Mouse (Mus musculus): ENCODE data around the gene Rgs12. TPM values are rescaled to one million over a fixed set of nuclear protein-coding genes. Genes with fewer than 3 reads are reported as not detected.
A peak's percentile ranks its signal among the peaks of the same experiment; 100 is the strongest.

The Rgs12 gene
- polyA plus RNA-seq, 1 experiment = 6.1 TPM

DNA sequence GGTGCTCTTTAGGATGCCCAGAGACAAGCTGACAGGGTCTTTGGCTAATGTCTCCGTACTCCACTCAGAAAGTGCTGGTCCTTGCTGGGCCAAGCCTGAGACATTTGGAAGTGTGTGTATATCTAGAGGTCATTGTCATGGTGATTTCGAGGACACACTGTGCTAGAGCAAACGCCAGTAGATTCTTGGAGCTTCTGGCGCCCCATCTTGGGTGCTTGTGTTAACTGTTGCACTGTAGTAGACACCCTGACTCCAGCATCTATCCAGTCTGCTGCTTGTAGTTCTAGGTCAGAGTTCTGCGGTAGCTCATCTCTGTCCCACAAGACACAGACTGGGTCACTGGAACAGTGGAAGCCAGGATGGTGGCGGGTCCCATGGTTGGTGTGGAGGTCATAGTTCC is 122.6 kb downstream of the Rgs12 start:
- Histone ChIP-seq H3K27me3 (ENCODE audit: control insufficient read depth, insufficient read depth, low read length) (no peaks in the 10 kb centered on the region), H3K4me3 (ENCODE audit: low read depth, low read length) (no peak overlapping the region), H3K4me1 (ENCODE audit: control insufficient read depth, insufficient read depth, insufficient read length, low read length) (no peaks in the 10 kb centered on the region), H3K27ac (ENCODE audit: insufficient read depth, low read depth, low read length) (no peak overlapping the region), H3K36me3 (ENCODE audit: control insufficient read depth, insufficient read depth, low read length) (no peaks in the 10 kb centered on the region)
- no peak for TF ChIP-seq POLR2A (IDR thresholded peaks at IDR 0.05; ENCODE audit: low read depth, low read length)
- no peak for TF ChIP-seq CTCF (IDR thresholded peaks at IDR 0.05; ENCODE audit: extremely low read depth, insufficient read length, insufficient replicate concordance, low read depth, low read length)
- WGBS = 89% methylated on average over 6 of the region's 6 CpGs

DNA sequence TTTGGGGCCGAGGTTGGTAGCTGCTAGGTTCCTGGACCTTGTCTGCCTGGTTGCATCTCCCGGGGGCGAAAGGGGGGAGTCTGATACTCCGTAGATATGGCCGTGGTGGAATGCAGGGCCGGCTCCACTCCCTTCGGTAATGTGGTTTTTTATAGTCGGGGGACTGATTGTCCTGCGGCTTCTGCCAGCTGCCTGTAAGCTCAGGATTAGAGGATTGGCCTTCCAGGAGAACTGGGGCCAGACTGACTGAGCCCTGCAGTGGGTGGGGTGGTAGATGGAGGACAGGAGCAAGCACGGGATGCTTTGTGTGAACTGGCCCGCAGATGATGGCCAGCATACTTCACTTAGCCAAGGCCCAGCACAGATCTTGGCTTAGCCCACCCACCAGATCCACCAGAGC is 124.0 kb downstream of the Rgs12 start:
- Histone ChIP-seq H3K4me1 (ENCODE audit: control insufficient read depth, insufficient read depth, insufficient read length, low read length) (no peaks in the 10 kb centered on the region), H3K27me3 (ENCODE audit: control insufficient read depth, insufficient read depth, low read length) (no peaks in the 10 kb centered on the region), H3K4me3 (ENCODE audit: low read depth, low read length) (no peak overlapping the region), H3K36me3 (ENCODE audit: control insufficient read depth, insufficient read depth, low read length) (no peaks in the 10 kb centered on the region), H3K27ac (ENCODE audit: insufficient read depth, low read depth, low read length) (no peak overlapping the region)
- TF ChIP-seq POLR2A (IDR thresholded peaks at IDR 0.05; ENCODE audit: low read depth, low read length) (no peak), CTCF (IDR thresholded peaks at IDR 0.05; ENCODE audit: extremely low read depth, insufficient read length, insufficient replicate concordance, low read depth, low read length) (no peak)
- 80% methylated on average over 11 of the region's 11 CpGs for WGBS

DNA sequence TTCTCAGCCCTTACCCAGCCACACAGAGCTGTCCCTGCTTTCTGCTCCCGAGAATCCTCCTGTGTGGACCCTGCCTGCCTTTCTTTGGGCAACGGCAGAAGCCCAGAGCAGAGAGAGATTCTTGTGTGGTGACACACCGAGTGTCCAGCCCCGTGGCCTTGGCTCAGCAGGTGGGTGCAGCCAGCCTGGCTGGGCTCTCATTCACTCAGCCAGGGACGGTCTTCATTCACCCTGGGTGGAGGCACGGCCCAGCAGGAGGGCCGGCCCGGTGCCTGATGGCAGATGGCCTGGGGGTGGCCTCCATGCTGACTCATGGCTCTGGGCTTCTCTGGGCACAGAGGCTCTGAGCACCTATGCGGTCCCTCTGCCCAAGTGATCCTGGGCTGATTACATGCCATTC is 124.7 kb downstream of the Rgs12 start:
- H3K36me3 ChIP-seq (ENCODE audit: control insufficient read depth, insufficient read depth, low read length) = no peaks in the 10 kb centered on the region
- H3K4me1 ChIP-seq (ENCODE audit: control insufficient read depth, insufficient read depth, insufficient read length, low read length) = no peaks in the 10 kb centered on the region
- 81% methylated on average over 9 of the region's 9 CpGs for WGBS
- no peak overlapping the region for H3K27ac ChIP-seq (ENCODE audit: insufficient read depth, low read depth, low read length)
- H3K27me3 ChIP-seq (ENCODE audit: control insufficient read depth, insufficient read depth, low read length) = no peaks in the 10 kb centered on the region
- TF ChIP-seq CTCF (IDR thresholded peaks at IDR 0.05; ENCODE audit: extremely low read depth, insufficient read length, insufficient replicate concordance, low read depth, low read length) (no peak), POLR2A (IDR thresholded peaks at IDR 0.05; ENCODE audit: low read depth, low read length) (no peak)
- no peak overlapping the region for H3K4me3 ChIP-seq (ENCODE audit: low read depth, low read length)

DNA sequence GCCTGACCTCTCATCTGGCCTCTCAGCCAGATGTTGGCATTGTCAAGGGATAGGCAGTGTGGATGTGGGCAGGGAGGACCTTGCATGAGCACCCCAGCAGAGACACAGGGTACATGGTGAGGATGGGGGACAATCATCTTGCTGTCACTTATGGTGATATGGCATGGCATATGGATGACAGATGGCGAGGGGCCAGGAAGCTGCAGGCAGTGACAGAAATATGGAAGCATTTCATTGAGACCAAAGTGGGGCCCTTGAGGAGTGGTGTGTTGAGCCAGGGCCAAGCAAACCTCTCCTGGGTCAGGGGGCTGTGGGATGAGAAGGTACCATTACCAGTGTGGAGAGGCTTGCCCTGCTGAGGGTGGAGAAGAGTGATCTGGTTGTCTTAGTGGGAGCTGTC is 127.1 kb downstream of the Rgs12 start:
- TF ChIP-seq POLR2A (IDR thresholded peaks at IDR 0.05; ENCODE audit: low read depth, low read length) (no peak), CTCF (IDR thresholded peaks at IDR 0.05; ENCODE audit: extremely low read depth, insufficient read length, insufficient replicate concordance, low read depth, low read length) (no peak)
- Histone ChIP-seq H3K27me3 (ENCODE audit: control insufficient read depth, insufficient read depth, low read length) (no peaks in the 10 kb centered on the region), H3K27ac (ENCODE audit: insufficient read depth, low read depth, low read length) (no peak overlapping the region), H3K36me3 (ENCODE audit: control insufficient read depth, insufficient read depth, low read length) (no peaks in the 10 kb centered on the region), H3K4me1 (ENCODE audit: control insufficient read depth, insufficient read depth, insufficient read length, low read length) (no peaks in the 10 kb centered on the region), H3K4me3 (ENCODE audit: low read depth, low read length) (no peak overlapping the region)
- WGBS = 95% methylated on average over 1 of the region's 1 CpGs

DNA sequence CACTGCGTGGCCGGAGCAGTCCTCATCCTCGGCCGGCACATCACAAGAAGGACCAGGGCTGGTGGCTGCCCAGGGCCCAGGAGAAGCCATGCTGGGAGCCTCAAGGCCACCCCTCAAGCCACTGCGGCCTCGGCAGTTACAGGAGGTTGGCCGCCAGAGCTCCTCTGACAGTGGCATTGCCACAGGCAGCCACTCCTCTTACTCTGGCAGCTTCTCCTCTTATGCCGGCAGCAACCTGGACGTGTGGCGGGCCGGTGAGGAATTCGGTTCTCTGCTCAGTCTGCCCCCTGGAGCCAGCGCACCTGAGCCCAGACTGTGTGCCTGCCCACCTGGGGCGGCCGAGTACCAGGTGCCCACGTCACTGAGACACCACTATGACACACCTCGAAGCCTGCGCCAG is 129.9 kb downstream of the Rgs12 start:
- no peak for TF ChIP-seq CTCF (IDR thresholded peaks at IDR 0.05; ENCODE audit: extremely low read depth, insufficient read length, insufficient replicate concordance, low read depth, low read length)
- TF ChIP-seq POLR2A (IDR thresholded peaks at IDR 0.05; ENCODE audit: low read depth, low read length) = no peak
- no peaks in the 10 kb centered on the region for H3K4me1 ChIP-seq (ENCODE audit: control insufficient read depth, insufficient read depth, insufficient read length, low read length)
- no peaks in the 10 kb centered on the region for H3K36me3 ChIP-seq (ENCODE audit: control insufficient read depth, insufficient read depth, low read length)
- no peak overlapping the region for H3K4me3 ChIP-seq (ENCODE audit: low read depth, low read length)
- H3K27ac ChIP-seq (ENCODE audit: insufficient read depth, low read depth, low read length) = no peak overlapping the region
- H3K27me3 ChIP-seq (ENCODE audit: control insufficient read depth, insufficient read depth, low read length) = no peaks in the 10 kb centered on the region
- 70% methylated on average over 18 of the region's 18 CpGs for WGBS

DNA sequence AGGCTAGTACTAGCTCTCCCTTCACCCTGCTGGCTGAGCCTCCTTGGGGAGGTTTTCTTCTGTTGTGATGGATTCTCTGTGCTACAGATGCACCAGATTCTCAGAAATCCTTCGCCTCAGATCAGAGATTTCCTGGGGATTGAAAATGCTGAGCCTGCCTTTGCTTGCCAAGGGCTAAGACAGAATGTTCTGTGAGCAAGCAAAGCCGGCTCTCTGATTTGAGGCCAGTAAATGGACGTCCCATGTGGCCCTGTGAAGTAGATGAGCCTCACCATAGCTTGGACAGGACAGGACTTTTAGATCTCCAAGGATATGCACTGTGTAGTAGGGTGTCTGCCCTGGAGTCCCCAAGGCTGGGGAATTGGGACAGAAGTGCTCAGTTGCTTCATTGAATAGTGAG is 135.7 kb downstream of the Rgs12 start:
- TF ChIP-seq POLR2A (IDR thresholded peaks at IDR 0.05; ENCODE audit: low read depth, low read length) (no peak), CTCF (IDR thresholded peaks at IDR 0.05; ENCODE audit: extremely low read depth, insufficient read length, insufficient replicate concordance, low read depth, low read length) (no peak)
- H3K27ac ChIP-seq (ENCODE audit: insufficient read depth, low read depth, low read length) = no peak overlapping the region
- no peaks in the 10 kb centered on the region for H3K27me3 ChIP-seq (ENCODE audit: control insufficient read depth, insufficient read depth, low read length)
- H3K4me1 ChIP-seq (ENCODE audit: control insufficient read depth, insufficient read depth, insufficient read length, low read length) = no peaks in the 10 kb centered on the region
- no peaks in the 10 kb centered on the region for H3K36me3 ChIP-seq (ENCODE audit: control insufficient read depth, insufficient read depth, low read length)
- H3K4me3 ChIP-seq (ENCODE audit: low read depth, low read length) = no peak overlapping the region
- 75% methylated on average over 3 of the region's 3 CpGs for WGBS

DNA sequence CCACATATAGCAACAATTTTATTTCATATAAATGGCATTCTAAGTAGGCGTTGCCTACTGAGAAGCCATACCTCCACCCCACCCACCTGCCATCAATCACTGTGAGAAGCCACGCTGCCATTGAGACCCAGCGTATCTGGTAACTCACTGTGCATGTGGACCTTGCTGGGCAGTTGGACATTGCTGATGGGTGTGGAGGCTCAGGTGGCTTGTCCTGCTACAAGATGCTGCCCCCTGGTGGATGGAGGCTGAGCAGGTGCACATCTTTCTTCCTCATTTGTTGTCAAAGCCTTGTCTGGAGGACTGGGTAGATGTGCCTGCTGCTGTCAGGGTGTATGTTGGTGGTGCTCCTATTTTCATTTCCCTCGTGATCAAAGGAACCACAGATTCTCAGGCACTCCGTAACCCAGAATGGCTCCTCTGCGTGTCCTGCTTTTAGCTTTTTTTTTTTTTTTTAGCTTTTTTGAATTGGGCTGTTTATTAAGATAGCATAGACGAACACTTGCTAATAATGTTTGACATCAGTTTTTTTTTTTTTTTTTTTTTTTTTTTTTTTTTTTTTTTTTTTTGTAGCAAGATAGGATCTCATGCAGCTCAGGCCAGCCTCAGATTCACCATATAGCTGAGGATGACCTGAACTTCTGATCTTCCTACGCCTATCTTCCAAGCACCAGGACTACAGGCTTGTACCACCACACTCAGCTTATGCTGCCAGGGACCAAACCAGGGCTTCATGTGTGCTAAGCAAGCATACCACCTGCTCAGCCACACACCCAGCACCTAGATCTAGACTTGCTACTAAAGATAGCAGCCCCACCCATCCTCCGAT is 139.8 kb downstream of the Rgs12 start:
- no peaks in the 10 kb centered on the region for H3K27me3 ChIP-seq (ENCODE audit: control insufficient read depth, insufficient read depth, low read length)

More for the DNA sequence above, 139.8 kb downstream of the Rgs12 start:
- peak; percentile 79; the same call in 1 of the 2 replicates for TF ChIP-seq CTCF (IDR thresholded peaks at IDR 0.05; ENCODE audit: extremely low read depth, insufficient read length, insufficient replicate concordance, low read depth, low read length)
- TF ChIP-seq POLR2A (IDR thresholded peaks at IDR 0.05; ENCODE audit: low read depth, low read length) = no peak
- no peak overlapping the region for H3K4me3 ChIP-seq (ENCODE audit: low read depth, low read length)
- H3K4me1 ChIP-seq (ENCODE audit: control insufficient read depth, insufficient read depth, insufficient read length, low read length) = no peaks in the 10 kb centered on the region
- WGBS = 57% methylated on average over 9 of the region's 9 CpGs
- H3K36me3 ChIP-seq (ENCODE audit: control insufficient read depth, insufficient read depth, low read length) = peaks cover 7% of the 10 kb centered on the region
- H3K27ac ChIP-seq (ENCODE audit: insufficient read depth, low read depth, low read length) = no peak overlapping the region

Other genes with a start within 250 kb of the Rgs12 start
- gene Htt, start 187.7 kb upstream of the Rgs12 start, polyA plus RNA-seq (2012; rRNA removed) = 4.1 and 7.3 TPM in 2 replicates
- 1.6 and 3.1 TPM in 2 replicates for gene Msantd1, start 41.4 kb upstream of the Rgs12 start, polyA plus RNA-seq (2012; rRNA removed)
- gene Hgfac, start 92.1 kb downstream of the Rgs12 start, polyA plus RNA-seq (2012; rRNA removed) = 75.0 and 118 TPM in 2 replicates
- 1.1 and 2.2 TPM in 2 replicates for gene Dok7, start 107.3 kb downstream of the Rgs12 start, polyA plus RNA-seq (2012; rRNA removed)
- gene Lrpap1, start 156.3 kb downstream of the Rgs12 start, polyA plus RNA-seq (2012; rRNA removed) = 15.4 and 20.8 TPM in 2 replicates